Mouse (Mus musculus): ENCODE data around the gene Bmx. TPM values are rescaled to one million over a fixed set of nuclear protein-coding genes. Genes with fewer than 3 reads are reported as not detected.

The Bmx gene
- polyA plus RNA-seq, 1 experiment from 2014 or later: 0.87 TPM

GRCm38 (mm10) chrX:164183844-164184243 is 74.1 kb downstream of the Bmx start:
- Histone ChIP-seq H3K4me3 (ENCODE audit: low read length) (no peak overlapping the region), H3K36me3 (ENCODE audit: control insufficient read depth, insufficient read depth, low read length) (no peaks in the 10 kb centered on the region), H3K27me3 (replicated peaks; ENCODE audit: control insufficient read depth, insufficient read depth, low read length) (peaks cover 6% of the 10 kb centered on the region; the same call in 1 of the 2 replicates), H3K9ac (ENCODE audit: low read depth, low read length) (no peak overlapping the region), H3K27ac (ENCODE audit: low read length) (no peak overlapping the region), H3K9me3 (ENCODE audit: control insufficient read depth, low read length) (no peaks in the 10 kb centered on the region), H3K4me2 (ENCODE audit: low read depth, low read length) (no peak overlapping the region), H3K4me1 (ENCODE audit: control insufficient read depth, insufficient read depth, low read length) (no peaks in the 10 kb centered on the region)
- WGBS: 41% methylated on average over 3 of the region's 3 CpGs
- ATAC-seq: no peak

GRCm38 (mm10) chrX:164179746-164180145 is 78.2 kb downstream of the Bmx start:
- peak; percentile 55; the same call in 1 of the 2 replicates for ATAC-seq
- peaks cover 5% of the 10 kb centered on the region; the same call in 1 of the 2 replicates for H3K27me3 ChIP-seq (replicated peaks; ENCODE audit: control insufficient read depth, insufficient read depth, low read length)
- WGBS: 14% methylated on average over 3 of the region's 3 CpGs
- H3K36me3 ChIP-seq (ENCODE audit: control insufficient read depth, insufficient read depth, low read length): no peaks in the 10 kb centered on the region
- no peak overlapping the region for H3K27ac ChIP-seq (ENCODE audit: low read length)
- H3K4me2 ChIP-seq (ENCODE audit: low read depth, low read length): no peak overlapping the region
- H3K4me3 ChIP-seq (ENCODE audit: low read length): no peak overlapping the region
- no peaks in the 10 kb centered on the region for H3K9me3 ChIP-seq (ENCODE audit: control insufficient read depth, low read length)
- no peak overlapping the region for H3K9ac ChIP-seq (ENCODE audit: low read depth, low read length)
- no peaks in the 10 kb centered on the region for H3K4me1 ChIP-seq (ENCODE audit: control insufficient read depth, insufficient read depth, low read length)

GRCm38 (mm10) chrX:164178856-164179255 is 79.1 kb downstream of the Bmx start:
- Histone ChIP-seq H3K4me1 (ENCODE audit: control insufficient read depth, insufficient read depth, low read length) (no peaks in the 10 kb centered on the region), H3K27me3 (replicated peaks; ENCODE audit: control insufficient read depth, insufficient read depth, low read length) (peaks cover 5% of the 10 kb centered on the region; the same call in 1 of the 2 replicates), H3K9me3 (ENCODE audit: control insufficient read depth, low read length) (no peaks in the 10 kb centered on the region), H3K4me3 (ENCODE audit: low read length) (no peak overlapping the region), H3K4me2 (ENCODE audit: low read depth, low read length) (no peak overlapping the region), H3K27ac (ENCODE audit: low read length) (no peak overlapping the region), H3K9ac (ENCODE audit: low read depth, low read length) (no peak overlapping the region), H3K36me3 (ENCODE audit: control insufficient read depth, insufficient read depth, low read length) (no peaks in the 10 kb centered on the region)
- 68% methylated on average over 2 of the region's 2 CpGs for WGBS
- peak; percentile 75 for ATAC-seq

- WGBS: 73% methylated on average over 2 of the region's 2 CpGs
- Histone ChIP-seq H3K4me2 (ENCODE audit: low read depth, low read length) (no peak overlapping the region), H3K36me3 (ENCODE audit: control insufficient read depth, insufficient read depth, low read length) (no peaks in the 10 kb centered on the region), H3K27me3 (replicated peaks; ENCODE audit: control insufficient read depth, insufficient read depth, low read length) (0 out of 2 replicates have a peak, but pooled peaks cover 2% of the 10 kb centered on the region), H3K27ac (ENCODE audit: low read length) (no peak overlapping the region), H3K9ac (ENCODE audit: low read depth, low read length) (no peak overlapping the region), H3K9me3 (ENCODE audit: control insufficient read depth, low read length) (no peaks in the 10 kb centered on the region), H3K4me1 (ENCODE audit: control insufficient read depth, insufficient read depth, low read length) (no peaks in the 10 kb centered on the region), H3K4me3 (ENCODE audit: low read length) (no peak overlapping the region)
- ATAC-seq: no peak
Observed at GRCm38 (mm10) chrX:164175780-164176179, 82.2 kb downstream of the Bmx start.

DNA sequence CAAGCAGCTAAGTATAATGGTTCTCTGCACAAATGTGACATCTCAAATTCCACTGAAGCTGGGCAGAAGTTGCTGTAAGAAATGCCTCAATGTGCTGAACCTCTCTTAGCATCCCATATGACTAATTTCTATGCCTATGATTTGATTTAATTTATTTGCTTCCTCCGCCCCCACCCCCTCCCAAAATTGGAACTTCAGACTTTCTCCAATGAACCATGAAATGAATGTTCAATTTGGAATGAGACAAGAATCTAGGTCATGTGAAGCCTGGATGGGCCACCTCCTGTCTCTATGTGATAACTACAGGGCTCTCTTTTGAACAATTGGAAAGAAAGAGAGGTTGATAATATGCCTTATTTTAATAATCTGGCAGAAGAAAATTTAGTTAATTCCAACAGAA is 82.7 kb downstream of the Bmx start:
- no peak overlapping the region for H3K4me3 ChIP-seq (ENCODE audit: low read length)
- WGBS: 96% methylated on average over 1 of the region's 1 CpGs
- 0 out of 2 replicates have a peak, but pooled peaks cover 2% of the 10 kb centered on the region for H3K27me3 ChIP-seq (replicated peaks; ENCODE audit: control insufficient read depth, insufficient read depth, low read length)
- H3K9me3 ChIP-seq (ENCODE audit: control insufficient read depth, low read length): no peaks in the 10 kb centered on the region
- no peak overlapping the region for H3K4me2 ChIP-seq (ENCODE audit: low read depth, low read length)
- no peak overlapping the region for H3K9ac ChIP-seq (ENCODE audit: low read depth, low read length)
- H3K27ac ChIP-seq (ENCODE audit: low read length): no peak overlapping the region
- no peaks in the 10 kb centered on the region for H3K4me1 ChIP-seq (ENCODE audit: control insufficient read depth, insufficient read depth, low read length)
- H3K36me3 ChIP-seq (ENCODE audit: control insufficient read depth, insufficient read depth, low read length): no peaks in the 10 kb centered on the region
- no peak for ATAC-seq

DNA sequence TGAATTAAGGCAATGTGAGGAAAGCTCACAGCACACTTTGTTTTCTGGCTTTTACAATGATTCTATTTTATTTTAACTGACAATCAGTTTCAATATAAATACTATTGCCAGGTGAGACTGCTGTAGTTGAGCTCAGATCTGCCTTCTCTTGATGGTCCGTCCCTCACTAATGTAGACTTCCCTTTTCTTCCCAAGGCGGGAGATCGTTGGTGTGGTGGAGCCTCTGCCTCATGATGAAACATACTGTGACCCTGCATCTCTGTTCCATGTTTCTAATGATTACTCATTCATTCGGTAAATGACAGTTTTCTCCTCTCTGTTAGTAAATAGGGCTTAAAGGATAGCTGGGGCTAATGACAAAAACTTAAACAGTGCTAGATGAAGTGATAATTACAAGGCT is 84.1 kb downstream of the Bmx start:
- no peak for ATAC-seq
- Histone ChIP-seq H3K4me3 (ENCODE audit: low read length) (no peak overlapping the region), H3K27ac (ENCODE audit: low read length) (no peak overlapping the region), H3K9me3 (ENCODE audit: control insufficient read depth, low read length) (no peaks in the 10 kb centered on the region), H3K9ac (ENCODE audit: low read depth, low read length) (no peak overlapping the region), H3K27me3 (replicated peaks; ENCODE audit: control insufficient read depth, insufficient read depth, low read length) (0 out of 2 replicates have a peak, but pooled peaks cover 2% of the 10 kb centered on the region), H3K36me3 (ENCODE audit: control insufficient read depth, insufficient read depth, low read length) (no peaks in the 10 kb centered on the region), H3K4me2 (ENCODE audit: low read depth, low read length) (no peak overlapping the region), H3K4me1 (ENCODE audit: control insufficient read depth, insufficient read depth, low read length) (no peaks in the 10 kb centered on the region)
- WGBS: 78% methylated on average over 4 of the region's 4 CpGs

- no peak overlapping the region for H3K27ac ChIP-seq (ENCODE audit: low read length)
- no peak overlapping the region for H3K9ac ChIP-seq (ENCODE audit: low read depth, low read length)
- 79% methylated on average over 2 of the region's 2 CpGs for WGBS
- no peak for ATAC-seq
- H3K4me2 ChIP-seq (ENCODE audit: low read depth, low read length): no peak overlapping the region
- no peaks in the 10 kb centered on the region for H3K36me3 ChIP-seq (ENCODE audit: control insufficient read depth, insufficient read depth, low read length)
- 0 out of 2 replicates have a peak, but pooled peaks cover 2% of the 10 kb centered on the region for H3K27me3 ChIP-seq (replicated peaks; ENCODE audit: control insufficient read depth, insufficient read depth, low read length)
- no peaks in the 10 kb centered on the region for H3K9me3 ChIP-seq (ENCODE audit: control insufficient read depth, low read length)
- no peak overlapping the region for H3K4me3 ChIP-seq (ENCODE audit: low read length)
- no peaks in the 10 kb centered on the region for H3K4me1 ChIP-seq (ENCODE audit: control insufficient read depth, insufficient read depth, low read length)
Observed at GRCm38 (mm10) chrX:164171034-164171433, 87.0 kb downstream of the Bmx start.

DNA sequence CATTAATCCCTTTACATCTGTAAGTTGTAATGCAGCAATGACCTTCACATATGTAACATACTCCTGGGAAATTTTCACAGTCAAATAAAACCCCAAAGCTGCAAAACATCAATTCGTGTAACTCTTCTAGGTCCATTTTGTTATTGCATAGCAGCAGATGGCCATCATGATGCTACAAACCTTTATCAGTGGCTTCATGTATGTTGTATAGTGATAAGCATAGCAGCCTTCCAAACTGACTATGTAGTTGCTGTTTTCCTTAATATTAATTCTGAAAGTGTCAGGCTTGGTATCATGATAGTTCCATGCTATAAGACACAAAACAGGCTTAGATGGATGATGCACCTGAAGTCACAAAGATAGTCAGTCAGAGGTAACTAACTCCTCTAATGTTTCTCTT is 93.3 kb downstream of the Bmx start:
- Histone ChIP-seq H3K9me3 (ENCODE audit: control insufficient read depth, low read length) (no peaks in the 10 kb centered on the region), H3K4me3 (ENCODE audit: low read length) (no peak overlapping the region), H3K36me3 (ENCODE audit: control insufficient read depth, insufficient read depth, low read length) (no peaks in the 10 kb centered on the region), H3K4me1 (ENCODE audit: control insufficient read depth, insufficient read depth, low read length) (no peaks in the 10 kb centered on the region), H3K27me3 (replicated peaks; ENCODE audit: control insufficient read depth, insufficient read depth, low read length) (0 out of 2 replicates have a peak, but pooled peaks cover 7% of the 10 kb centered on the region), H3K4me2 (ENCODE audit: low read depth, low read length) (no peak overlapping the region), H3K9ac (ENCODE audit: low read depth, low read length) (no peak overlapping the region), H3K27ac (ENCODE audit: low read length) (no peak overlapping the region)
- no peak for ATAC-seq
- 84% methylated on average over 1 of the region's 1 CpGs for WGBS

DNA sequence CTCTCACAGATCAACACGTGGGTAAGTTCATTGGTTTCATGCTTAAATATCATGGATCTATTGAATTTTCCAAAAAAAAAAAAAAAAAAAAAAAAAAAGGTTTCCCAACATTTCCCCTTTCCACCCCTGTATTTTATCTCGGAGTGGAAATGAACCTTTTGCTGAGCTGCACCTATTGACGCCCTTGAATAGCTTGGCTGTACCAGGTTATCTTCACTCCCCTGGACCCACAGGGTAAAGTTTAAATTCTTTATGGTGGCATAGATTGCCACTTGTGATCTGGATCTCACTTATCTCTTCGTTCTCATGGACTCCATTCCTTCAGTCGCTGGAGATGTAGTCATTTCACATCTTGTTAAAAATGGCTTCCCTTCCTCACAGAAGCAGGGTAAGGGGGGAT is 103.4 kb downstream of the Bmx start:
- Histone ChIP-seq H3K27ac (ENCODE audit: low read length) (no peak overlapping the region), H3K9ac (ENCODE audit: low read depth, low read length) (no peak overlapping the region), H3K9me3 (ENCODE audit: control insufficient read depth, low read length) (no peaks in the 10 kb centered on the region), H3K36me3 (ENCODE audit: control insufficient read depth, insufficient read depth, low read length) (no peaks in the 10 kb centered on the region), H3K27me3 (replicated peaks; ENCODE audit: control insufficient read depth, insufficient read depth, low read length) (no peaks in the 10 kb centered on the region), H3K4me3 (ENCODE audit: low read length) (no peak overlapping the region), H3K4me2 (ENCODE audit: low read depth, low read length) (no peak overlapping the region), H3K4me1 (ENCODE audit: control insufficient read depth, insufficient read depth, low read length) (no peaks in the 10 kb centered on the region)
- ATAC-seq: peak; percentile 73
- WGBS: 70% methylated on average over 5 of the region's 5 CpGs

DNA sequence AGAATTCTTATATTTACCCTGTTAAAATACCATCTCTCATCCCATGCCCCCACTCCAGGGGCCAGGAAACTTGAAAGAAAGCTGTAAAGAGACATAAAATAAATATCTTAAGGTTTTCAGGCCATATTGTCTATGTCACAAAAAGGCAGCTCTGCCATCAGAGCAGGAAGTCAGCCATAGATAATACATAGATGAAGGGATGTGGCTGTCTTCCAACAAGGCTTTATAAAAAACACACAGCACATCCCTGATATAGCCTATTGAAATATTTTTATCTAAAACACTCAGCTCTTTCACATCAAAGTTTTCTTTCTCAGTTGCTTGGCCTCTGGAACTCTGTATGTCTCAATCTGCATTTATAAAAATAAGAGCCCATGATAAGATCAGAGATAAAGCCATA is 104.4 kb downstream of the Bmx start:
- no peak overlapping the region for H3K27ac ChIP-seq (ENCODE audit: low read length)
- H3K4me2 ChIP-seq (ENCODE audit: low read depth, low read length): no peak overlapping the region
- no peak for ATAC-seq
- no peak overlapping the region for H3K9ac ChIP-seq (ENCODE audit: low read depth, low read length)
- no peaks in the 10 kb centered on the region for H3K27me3 ChIP-seq (replicated peaks; ENCODE audit: control insufficient read depth, insufficient read depth, low read length)
- H3K9me3 ChIP-seq (ENCODE audit: control insufficient read depth, low read length): no peaks in the 10 kb centered on the region
- no peaks in the 10 kb centered on the region for H3K4me1 ChIP-seq (ENCODE audit: control insufficient read depth, insufficient read depth, low read length)
- no peaks in the 10 kb centered on the region for H3K36me3 ChIP-seq (ENCODE audit: control insufficient read depth, insufficient read depth, low read length)
- H3K4me3 ChIP-seq (ENCODE audit: low read length): no peak overlapping the region
